Mouse (Mus musculus): ENCODE results near the gene Ldb3. TPM values are rescaled to one million over a fixed set of nuclear protein-coding genes. Genes with fewer than 3 reads are reported as not detected.

Gene Ldb3
- total and polyA plus RNA-seq, 3 experiments = 0.01 TPM; not detected in 2

- H3K4me1 ChIP-seq (ENCODE audit: control insufficient read depth in 1 of 2, insufficient read depth in 2 of 2, low read length in 2 of 2) = no peaks in the 10 kb centered on the region
- no peaks in the 10 kb centered on the region for H3K9me3 ChIP-seq (replicated peaks; ENCODE audit: insufficient read depth, low read length)
- TF ChIP-seq POLR2A (IDR thresholded peaks at IDR 0.05; ENCODE audit: control insufficient read depth in 1 of 2, insufficient read depth in 1 of 2, low read depth in 1 of 2, low read length in 2 of 2, poor library complexity in 1 of 2) (peak; percentile 56 to 66; a peak in 2 of 4 replicates), RCOR1 (IDR thresholded peaks at IDR 0.05; ENCODE audit: low read depth, low read length) (0 out of 2 replicates have a peak, but pooled peaks have one; percentile 23), NELFE (IDR thresholded peaks at IDR 0.05; ENCODE audit: low read depth, low read length) (peak; percentile 38; the same call in 1 of the 2 replicates), E2F4 (IDR thresholded peaks at IDR 0.05; ENCODE audit: borderline replicate concordance, low read depth, low read length) (no peak), NRF1 (IDR thresholded peaks at IDR 0.05; ENCODE audit: insufficient read depth, low read depth, low read length, poor library complexity, severe bottlenecking) (peak; percentile 52; the same call in 1 of the 2 replicates)
- H3K4me3 ChIP-seq (ENCODE audit: control insufficient read depth in 1 of 2, insufficient read depth in 1 of 2, low read depth in 2 of 2, low read length in 2 of 2) = peak overlapping the region; percentile 86 to 90
- peak overlapping the region; percentile 59 for H3K27ac ChIP-seq (ENCODE audit: control insufficient read depth, low read depth, low read length)
- no peaks in the 10 kb centered on the region; a peak in 1 of 4 replicates for H3K36me3 ChIP-seq (ENCODE audit: control insufficient read depth in 1 of 2, insufficient read depth in 2 of 2, low read length in 2 of 2)
- DNase-seq (ENCODE audit: low read depth, low spot score) = peak; percentile 68
- peak overlapping the region; percentile 83 for H3K9ac ChIP-seq (ENCODE audit: control insufficient read depth, low read depth, low read length, poor library complexity, severe bottlenecking)
- H3K27me3 ChIP-seq (ENCODE audit: control insufficient read depth in 1 of 2, insufficient read depth in 2 of 2, low read length in 2 of 2) = no peaks in the 10 kb centered on the region
- peaks cover 5% of the 10 kb centered on the region for H3K79me2 ChIP-seq (ENCODE audit: control insufficient read depth, insufficient read depth, low read length, poor library complexity)
Measured at GRCm38 (mm10) chr14:34502475-34503324, 85.8 kb downstream of the Ldb3 start.

- DNase-seq (ENCODE audit: low read depth, low spot score) = peak; percentile 54
- H3K79me2 ChIP-seq (ENCODE audit: control insufficient read depth, insufficient read depth, low read length, poor library complexity) = peaks cover 5% of the 10 kb centered on the region
Measured at GRCm38 (mm10) chr14:34501804-34502474, 86.5 kb downstream of the Ldb3 start.

DNA sequence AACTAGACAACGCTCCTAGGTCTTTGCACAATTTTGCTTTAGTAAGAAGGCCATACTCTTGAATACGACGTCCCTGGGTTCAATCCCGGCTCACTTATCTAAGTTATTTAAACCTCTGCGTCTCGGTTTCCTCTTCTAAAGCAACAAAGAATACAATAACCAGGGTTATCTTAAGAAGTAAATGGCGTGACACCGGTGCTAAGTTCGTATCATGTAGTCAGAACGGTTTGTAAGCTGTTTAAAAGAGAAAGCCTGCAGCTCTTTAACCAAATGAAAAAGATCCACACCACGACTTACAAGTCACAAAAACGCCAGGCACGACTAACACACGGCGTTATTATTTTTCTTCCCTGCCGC lies 87.1 kb downstream of the Ldb3 start:
- H3K4me3 ChIP-seq (ENCODE audit: control insufficient read depth in 1 of 2, insufficient read depth in 1 of 2, low read depth in 2 of 2, low read length in 2 of 2) = peak overlapping the region; percentile 77 to 90
- no peak overlapping the region for H3K27ac ChIP-seq (ENCODE audit: control insufficient read depth, low read depth, low read length)
- no peaks in the 10 kb centered on the region; a peak in 1 of 4 replicates for H3K4me1 ChIP-seq (ENCODE audit: control insufficient read depth in 1 of 2, insufficient read depth in 2 of 2, low read length in 2 of 2)
- peak; percentile 46 for DNase-seq (ENCODE audit: low read depth, low spot score)
- H3K9ac ChIP-seq (ENCODE audit: control insufficient read depth, low read depth, low read length, poor library complexity, severe bottlenecking) = peak overlapping the region; percentile 71
- no peaks in the 10 kb centered on the region for H3K9me3 ChIP-seq (replicated peaks; ENCODE audit: insufficient read depth, low read length)
- H3K27me3 ChIP-seq (ENCODE audit: control insufficient read depth in 1 of 2, insufficient read depth in 2 of 2, low read length in 2 of 2) = no peaks in the 10 kb centered on the region
- no peaks in the 10 kb centered on the region; a peak in 1 of 4 replicates for H3K36me3 ChIP-seq (ENCODE audit: control insufficient read depth in 1 of 2, insufficient read depth in 2 of 2, low read length in 2 of 2)
- no peak for TF ChIP-seq NRF1 (IDR thresholded peaks at IDR 0.05; ENCODE audit: insufficient read depth, low read depth, low read length, poor library complexity, severe bottlenecking)
- TF ChIP-seq RCOR1 (IDR thresholded peaks at IDR 0.05; ENCODE audit: low read depth, low read length) = peak; percentile 41; the same call in 1 of the 2 replicates
- peaks cover 5% of the 10 kb centered on the region for H3K79me2 ChIP-seq (ENCODE audit: control insufficient read depth, insufficient read depth, low read length, poor library complexity)

More at GRCm38 (mm10) chr14:34501804-34502474, 86.5 kb downstream of the Ldb3 start:
- Histone ChIP-seq H3K9ac (ENCODE audit: control insufficient read depth, low read depth, low read length, poor library complexity, severe bottlenecking) (peak overlapping the region; percentile 71), H3K9me3 (replicated peaks; ENCODE audit: insufficient read depth, low read length) (no peaks in the 10 kb centered on the region), H3K4me3 (ENCODE audit: control insufficient read depth in 1 of 2, insufficient read depth in 1 of 2, low read depth in 2 of 2, low read length in 2 of 2) (peak overlapping the region; percentile 77 to 90), H3K27me3 (ENCODE audit: control insufficient read depth in 1 of 2, insufficient read depth in 2 of 2, low read length in 2 of 2) (no peaks in the 10 kb centered on the region), H3K27ac (ENCODE audit: control insufficient read depth, low read depth, low read length) (peak overlapping the region; percentile 25; the same call in 1 of the 2 replicates), H3K36me3 (ENCODE audit: control insufficient read depth in 1 of 2, insufficient read depth in 2 of 2, low read length in 2 of 2) (no peaks in the 10 kb centered on the region; a peak in 1 of 4 replicates), H3K4me1 (ENCODE audit: control insufficient read depth in 1 of 2, insufficient read depth in 2 of 2, low read length in 2 of 2) (no peaks in the 10 kb centered on the region; a peak in 1 of 4 replicates)
- TF ChIP-seq GABPA (IDR thresholded peaks at IDR 0.05; ENCODE audit: low read depth, low read length) (no peak), UBTF (IDR thresholded peaks at IDR 0.05; ENCODE audit: borderline replicate concordance, insufficient read depth, low read depth, low read length) (no peak), USF2 (IDR thresholded peaks at IDR 0.05; ENCODE audit: borderline replicate concordance in 1 of 2, insufficient read depth in 1 of 2, low read depth in 1 of 2, low read length in 2 of 2) (no peak), MAZ (IDR thresholded peaks at IDR 0.05; ENCODE audit: low read depth, low read length) (no peak), KAT2A (conservative IDR thresholded peaks at IDR 0.05; ENCODE audit: low read depth, low read length) (no peak), POLR2AphosphoS5 (IDR thresholded peaks at IDR 0.05; ENCODE audit: borderline replicate concordance, low read depth, low read length) (no peak), CHD2 (IDR thresholded peaks at IDR 0.05; ENCODE audit: low read length) (no peak), SMC3 (IDR thresholded peaks at IDR 0.05; ENCODE audit: low read depth, low read length) (no peak), BHLHE40 (IDR thresholded peaks at IDR 0.05; ENCODE audit: borderline replicate concordance, low read depth, low read length) (no peak), CHD1 (IDR thresholded peaks at IDR 0.05; ENCODE audit: low read depth, low read length) (no peak), MAFK (IDR thresholded peaks at IDR 0.05; ENCODE audit: borderline replicate concordance, low read depth, low read length) (no peak), ZC3H11A (IDR thresholded peaks at IDR 0.05; ENCODE audit: low read depth, low read length) (no peak), CTCF (IDR thresholded peaks at IDR 0.05 in 2 of 3, conservative IDR thresholded peaks at IDR 0.05 in 1 of 3; ENCODE audit: control insufficient read depth in 1 of 3, insufficient read depth in 1 of 3, low read depth in 2 of 3, low read length in 3 of 3, poor library complexity in 1 of 3, severe bottlenecking in 1 of 3) (no peak)
